Mouse (Mus musculus): ENCODE data around the gene Bnip2. TPM values are rescaled to one million over a fixed set of nuclear protein-coding genes. Genes with fewer than 3 reads are reported as not detected.
A peak's percentile ranks its signal among the peaks of the same experiment; 100 is the strongest.

The Bnip2 gene
- polyA plus RNA-seq, 1 experiment from 2014 or later: 109 TPM

- no peaks in the 10 kb centered on the region for H3K9me3 ChIP-seq (replicated peaks)
- 29% methylated on average over 16 of the region's 16 CpGs for WGBS
- no peak for ATAC-seq (replicated peaks; ENCODE audit: insufficient number of reproducible peaks, insufficient read depth, low FRiP score, low read depth)
- peak overlapping the region; percentile 71 for H3K4me2 ChIP-seq
- peaks cover 36% of the 10 kb centered on the region for H3K4me1 ChIP-seq (replicated peaks)
- no peaks in the 10 kb centered on the region; the same call in 1 of the 2 replicates for H3K27me3 ChIP-seq
- peak overlapping the region; percentile 98 for H3K27ac ChIP-seq
- H3K9ac ChIP-seq: peak overlapping the region; percentile 99
- H3K4me3 ChIP-seq: peak overlapping the region; percentile 91
- H3K36me3 ChIP-seq: no peaks in the 10 kb centered on the region
Measured at GRCm38 (mm10) chr9:69988706-69989302, 462 bp upstream of the Bnip2 start.

GRCm38 (mm10) chr9:69990346-69990745, 1.1 kb downstream of the Bnip2 start:
- H3K4me3 ChIP-seq: peak overlapping the region; percentile 91
- ATAC-seq (replicated peaks; ENCODE audit: insufficient number of reproducible peaks, insufficient read depth, low FRiP score, low read depth): no peak
- H3K9ac ChIP-seq: peak overlapping the region; percentile 99
- peak overlapping the region; percentile 71 for H3K4me2 ChIP-seq
- H3K4me1 ChIP-seq (replicated peaks): peaks cover 41% of the 10 kb centered on the region
- peak overlapping the region; percentile 98 for H3K27ac ChIP-seq
- WGBS: 13% methylated on average over 5 of the region's 5 CpGs
- no peaks in the 10 kb centered on the region; the same call in 1 of the 2 replicates for H3K27me3 ChIP-seq
- no peaks in the 10 kb centered on the region for H3K9me3 ChIP-seq (replicated peaks)
- H3K36me3 ChIP-seq: peaks cover 3% of the 10 kb centered on the region; the same call in 1 of the 2 replicates

- Histone ChIP-seq H3K4me1 (replicated peaks) (peaks cover 41% of the 10 kb centered on the region), H3K9me3 (replicated peaks) (no peaks in the 10 kb centered on the region), H3K4me3 (no peak overlapping the region), H3K9ac (no peak overlapping the region), H3K27me3 (no peaks in the 10 kb centered on the region), H3K27ac (peak overlapping the region; percentile 63), H3K4me2 (0 out of 2 replicates have a peak overlapping the region, but pooled peaks have one; percentile 6), H3K36me3 (peaks cover 22% of the 10 kb centered on the region)
- no peak for ATAC-seq (replicated peaks; ENCODE audit: insufficient number of reproducible peaks, insufficient read depth, low FRiP score, low read depth)
- WGBS: 40% methylated on average over 5 of the region's 5 CpGs
Measured at GRCm38 (mm10) chr9:69992841-69993277, 3.6 kb downstream of the Bnip2 start.

DNA sequence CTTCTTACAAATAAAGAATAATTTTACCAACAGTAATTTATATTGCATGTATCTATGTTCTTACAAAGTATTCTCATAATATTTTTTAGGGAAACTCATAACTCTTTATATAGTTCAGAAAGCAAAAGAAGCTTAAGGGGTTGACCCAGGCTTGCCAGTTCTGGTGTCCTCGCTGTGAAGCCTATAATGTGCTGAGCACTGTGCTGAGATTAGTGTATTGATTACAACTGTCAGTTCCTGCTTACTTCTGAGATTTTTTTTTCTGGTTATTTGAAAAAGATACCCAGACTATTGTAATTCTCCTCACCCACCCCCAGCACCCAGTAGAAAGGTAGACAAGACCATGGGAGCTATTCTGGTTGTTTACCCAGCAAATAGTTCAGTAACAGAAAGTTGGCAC, 4.2 kb downstream of the Bnip2 start:
- Histone ChIP-seq H3K9ac (no peak overlapping the region), H3K27ac (peak overlapping the region; percentile 63), H3K4me2 (no peak overlapping the region), H3K4me3 (no peak overlapping the region), H3K9me3 (replicated peaks) (no peaks in the 10 kb centered on the region), H3K36me3 (peaks cover 28% of the 10 kb centered on the region), H3K27me3 (no peaks in the 10 kb centered on the region), H3K4me1 (replicated peaks) (peaks cover 41% of the 10 kb centered on the region)
- no peak for ATAC-seq (replicated peaks; ENCODE audit: insufficient number of reproducible peaks, insufficient read depth, low FRiP score, low read depth)
- 64% methylated on average over 1 of the region's 1 CpGs for WGBS

- Histone ChIP-seq H3K9ac (no peak overlapping the region), H3K4me1 (replicated peaks) (peaks cover 36% of the 10 kb centered on the region), H3K27ac (no peak overlapping the region), H3K27me3 (no peaks in the 10 kb centered on the region), H3K9me3 (replicated peaks) (no peaks in the 10 kb centered on the region), H3K4me3 (no peak overlapping the region), H3K4me2 (no peak overlapping the region), H3K36me3 (peaks cover 39% of the 10 kb centered on the region)
- ATAC-seq (replicated peaks; ENCODE audit: insufficient number of reproducible peaks, insufficient read depth, low FRiP score, low read depth): no peak
- 79% methylated on average over 5 of the region's 5 CpGs for WGBS
Measured at GRCm38 (mm10) chr9:69994547-69994946, 5.3 kb downstream of the Bnip2 start.

GRCm38 (mm10) chr9:69999318-69999717, 10.1 kb downstream of the Bnip2 start:
- WGBS: 82% methylated on average over 1 of the region's 1 CpGs
- H3K9ac ChIP-seq: no peak overlapping the region
- H3K27ac ChIP-seq: no peak overlapping the region
- H3K9me3 ChIP-seq (replicated peaks): no peaks in the 10 kb centered on the region
- H3K4me2 ChIP-seq: no peak overlapping the region
- no peak for ATAC-seq (replicated peaks; ENCODE audit: insufficient number of reproducible peaks, insufficient read depth, low FRiP score, low read depth)
- 0 out of 2 replicates have a peak, but pooled peaks cover 5% of the 10 kb centered on the region for H3K4me1 ChIP-seq (replicated peaks)
- H3K27me3 ChIP-seq: no peaks in the 10 kb centered on the region
- no peak overlapping the region for H3K4me3 ChIP-seq
- H3K36me3 ChIP-seq: peaks cover 83% of the 10 kb centered on the region

- Histone ChIP-seq H3K4me1 (replicated peaks) (no peaks in the 10 kb centered on the region), H3K27ac (no peak overlapping the region), H3K4me2 (no peak overlapping the region), H3K9ac (no peak overlapping the region), H3K27me3 (no peaks in the 10 kb centered on the region), H3K4me3 (no peak overlapping the region), H3K9me3 (replicated peaks) (no peaks in the 10 kb centered on the region), H3K36me3 (peaks cover 87% of the 10 kb centered on the region)
- no peak for ATAC-seq (replicated peaks; ENCODE audit: insufficient number of reproducible peaks, insufficient read depth, low FRiP score, low read depth)
- WGBS: 86% methylated on average over 10 of the region's 10 CpGs
Measured at GRCm38 (mm10) chr9:70003516-70003915, 14.2 kb downstream of the Bnip2 start.

- Histone ChIP-seq H3K4me2 (no peak overlapping the region), H3K27ac (no peak overlapping the region), H3K9ac (no peak overlapping the region), H3K36me3 (peaks cover 73% of the 10 kb centered on the region), H3K9me3 (replicated peaks) (no peaks in the 10 kb centered on the region), H3K4me3 (no peak overlapping the region), H3K4me1 (replicated peaks) (peaks cover 3% of the 10 kb centered on the region; the same call in 1 of the 2 replicates), H3K27me3 (no peaks in the 10 kb centered on the region)
- ATAC-seq (replicated peaks; ENCODE audit: insufficient number of reproducible peaks, insufficient read depth, low FRiP score, low read depth): no peak
- WGBS: 87% methylated on average over 5 of the region's 5 CpGs
Measured at GRCm38 (mm10) chr9:70006984-70007383, 17.7 kb downstream of the Bnip2 start.

- H3K9me3 ChIP-seq (replicated peaks): no peaks in the 10 kb centered on the region
- ATAC-seq (replicated peaks; ENCODE audit: insufficient number of reproducible peaks, insufficient read depth, low FRiP score, low read depth): no peak
- H3K4me3 ChIP-seq: no peak overlapping the region
- 84% methylated on average over 14 of the region's 14 CpGs for WGBS
- no peak overlapping the region for H3K27ac ChIP-seq
- H3K4me2 ChIP-seq: no peak overlapping the region
- peaks cover 4% of the 10 kb centered on the region; the same call in 1 of the 2 replicates for H3K4me1 ChIP-seq (replicated peaks)
- peaks cover 66% of the 10 kb centered on the region for H3K36me3 ChIP-seq
- no peak overlapping the region for H3K9ac ChIP-seq
- H3K27me3 ChIP-seq: no peaks in the 10 kb centered on the region
Measured at GRCm38 (mm10) chr9:70007506-70008248, 18.4 kb downstream of the Bnip2 start.

DNA sequence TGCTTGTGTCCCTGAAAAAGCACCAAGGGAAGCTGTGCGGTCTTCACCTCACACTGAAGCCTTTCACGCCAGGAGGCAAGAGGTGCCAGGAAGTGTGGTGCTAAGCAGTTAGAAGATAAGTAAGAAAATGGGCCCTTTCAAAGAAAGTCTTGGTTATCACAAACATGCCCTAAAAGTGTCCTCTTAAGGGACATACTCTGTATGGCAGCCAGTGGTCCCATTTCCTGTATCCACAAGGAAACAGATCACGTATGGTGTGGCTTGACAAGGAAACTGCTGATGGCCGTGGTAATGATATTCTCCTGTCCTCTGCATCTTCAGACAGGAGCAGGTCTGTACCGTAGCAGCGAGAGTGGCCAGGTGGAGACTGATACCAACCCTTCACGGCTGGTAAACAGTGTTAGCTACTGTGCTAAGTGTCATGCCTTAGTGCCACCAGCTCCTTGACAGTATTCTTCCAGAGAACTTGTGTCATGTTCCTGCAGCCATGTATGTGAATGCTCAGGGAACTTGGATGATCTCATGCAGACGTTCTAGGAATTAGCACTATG, 20.6 kb downstream of the Bnip2 start:
- H3K4me1 ChIP-seq (replicated peaks): peaks cover 20% of the 10 kb centered on the region
- H3K27me3 ChIP-seq: no peaks in the 10 kb centered on the region
- H3K9ac ChIP-seq: no peak overlapping the region
- H3K4me3 ChIP-seq: no peak overlapping the region
- 68% methylated on average over 8 of the region's 8 CpGs for WGBS
- ATAC-seq (replicated peaks; ENCODE audit: insufficient number of reproducible peaks, insufficient read depth, low FRiP score, low read depth): no peak
- H3K27ac ChIP-seq: no peak overlapping the region
- H3K36me3 ChIP-seq: peaks cover 48% of the 10 kb centered on the region
- H3K4me2 ChIP-seq: no peak overlapping the region
- H3K9me3 ChIP-seq (replicated peaks): no peaks in the 10 kb centered on the region

DNA sequence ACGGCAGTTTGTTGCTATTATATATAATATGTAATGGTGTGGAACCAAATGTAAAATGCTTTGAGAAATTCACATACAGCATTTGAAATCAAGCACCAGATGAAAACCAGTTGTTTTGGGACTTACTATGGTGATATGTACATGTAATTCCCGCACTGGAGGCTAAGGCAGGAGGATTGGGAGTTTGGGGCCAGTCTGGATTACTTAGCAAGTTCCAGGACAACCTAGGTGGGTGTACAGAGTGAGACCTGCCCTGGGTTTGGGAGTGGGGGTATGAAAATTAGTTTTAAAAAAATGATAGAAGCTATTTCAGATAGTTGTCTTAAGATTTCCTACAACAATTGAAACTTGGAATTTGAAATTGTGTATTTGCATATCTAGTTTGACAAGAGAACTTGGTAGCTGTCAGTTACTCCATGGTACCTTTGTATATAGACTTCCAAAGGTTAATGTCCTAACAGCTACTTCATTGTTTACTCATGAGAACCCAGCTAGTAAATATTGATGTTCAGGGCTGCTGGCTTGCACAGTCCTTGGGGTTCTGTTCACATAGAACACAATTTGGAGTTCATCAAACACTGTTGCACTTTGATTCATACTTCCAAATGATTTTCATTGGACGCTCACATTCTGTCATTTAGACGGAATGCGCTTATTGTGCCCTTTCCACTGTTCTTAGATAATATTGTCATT, 21.7 kb downstream of the Bnip2 start:
- Histone ChIP-seq H3K4me2 (no peak overlapping the region), H3K9ac (no peak overlapping the region), H3K4me1 (replicated peaks) (peaks cover 20% of the 10 kb centered on the region), H3K4me3 (no peak overlapping the region), H3K27me3 (no peaks in the 10 kb centered on the region), H3K27ac (no peak overlapping the region), H3K36me3 (peaks cover 39% of the 10 kb centered on the region), H3K9me3 (replicated peaks) (no peaks in the 10 kb centered on the region)
- WGBS: 88% methylated on average over 5 of the region's 5 CpGs
- ATAC-seq (replicated peaks; ENCODE audit: insufficient number of reproducible peaks, insufficient read depth, low FRiP score, low read depth): no peak

All from heart, embryonic 15.5 days (tissue).